Mouse (Mus musculus): Measurements from ENCODE around the gene Lrrc42.

DNA sequence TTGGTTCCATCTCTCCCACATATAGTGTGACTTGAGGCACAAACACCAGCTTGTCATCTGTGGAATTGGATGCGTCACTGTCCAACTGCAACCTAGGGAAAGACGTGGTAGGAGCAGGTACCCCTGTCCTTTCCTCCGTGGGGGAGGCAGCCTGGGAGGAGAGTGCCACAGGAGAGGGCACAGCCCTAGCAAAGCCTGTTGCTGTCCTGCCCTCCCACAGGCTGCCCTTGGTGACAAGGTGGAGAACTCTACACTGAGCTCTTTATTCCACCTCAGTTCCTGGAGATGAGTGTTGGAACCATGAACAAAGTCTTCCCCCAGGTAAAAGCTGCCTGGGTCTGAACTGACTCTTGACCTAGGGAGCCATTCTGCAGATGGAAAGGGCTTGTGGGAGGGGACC lies 44.5 kb downstream of the Lrrc42 start, which contains the start of gene Ldlrad1:
- TF ChIP-seq EP300 (IDR thresholded peaks at IDR 0.05; ENCODE audit: low read depth): no peak
- no peak for TF ChIP-seq CTCF (IDR thresholded peaks at IDR 0.05; ENCODE audit: low read depth)
